Mouse (Mus musculus) embryonic facial prominence, embryonic 14.5 days (tissue): ENCODE measurements around the gene A930033H14Rik. TPM values are rescaled to one million over a fixed set of nuclear protein-coding genes. Genes with fewer than 3 reads are reported as not detected.
A peak's percentile ranks its signal among the peaks of the same experiment; 100 is the strongest.

Experiments
- ATAC-seq: fragments of 200-750 bp; cut with Nextera tagmentation; 2 replicates; pipeline ENCODE4 v1.8.0; 2017; ENCODE audit warnings: low read depth, moderate number of reproducible peaks, moderate TSS enrichment
- DNase-seq: peaks from one replicate; pipeline ENCODE4 v3.0.0-alpha.2; 2015; ENCODE audit warnings: low spot score
- H3K27ac ChIP-seq: fragments of 300-500 bp; sonication (generic); replicated peaks from 2 replicates; pipeline ENCODE4 v1.5.1; 2014; ENCODE audit warnings: low read depth, mild to moderate bottlenecking, low read length, moderate library complexity
- H3K27me3 ChIP-seq: fragments of 300-500 bp; sonication (generic); replicated peaks from 2 replicates; pipeline ENCODE4 v1.6.1; 2014; ENCODE audit warnings: low read length; ENCODE audit not compliant: control insufficient read depth, insufficient read depth
- H3K36me3 ChIP-seq: fragments of 300-500 bp; sonication (generic); 2 replicates; pipeline ENCODE4 v1.6.1; 2014; ENCODE audit warnings: low read length, mixed read lengths; ENCODE audit not compliant: control insufficient read depth, insufficient read depth
- H3K4me1 ChIP-seq: fragments of 300-500 bp; sonication (generic); 2 replicates; pipeline ENCODE4 v1.6.1; 2014; ENCODE audit warnings: antibody characterized with exemption, low read length; ENCODE audit not compliant: control insufficient read depth, insufficient read depth
- H3K4me2 ChIP-seq: fragments of 300-500 bp; sonication (generic); 2 replicates; pipeline ENCODE4 v1.6.1; 2014; ENCODE audit warnings: low read depth, mild to moderate bottlenecking, low read length, moderate library complexity, mixed read lengths
- H3K4me3 ChIP-seq: fragments of 300-500 bp; sonication (generic); 2 replicates; pipeline ENCODE4 v1.5.1; 2014; ENCODE audit warnings: low read depth, mild to moderate bottlenecking, low read length
- H3K9ac ChIP-seq: fragments of 300-500 bp; sonication (generic); 2 replicates; pipeline ENCODE4 v1.6.1; 2014; ENCODE audit warnings: low read depth, mild to moderate bottlenecking, low read length, moderate library complexity, mixed read lengths
- H3K9me3 ChIP-seq: fragments of 300-500 bp; sonication (generic); 2 replicates; pipeline ENCODE4 v1.6.1; 2016; ENCODE audit warnings: low read length; ENCODE audit not compliant: control insufficient read depth
- WGBS: fragments of 180-500 bp; shearing (Covaris S2); extraction: QIAGEN DNeasy Blood & Tissue Kit; methylation state at CpG from one replicate; pipeline ENCODE4 v1.1.7; 2014; 5-methylcytosine and 5-hydroxymethylcytosine counted together
- polyA plus RNA-seq: library from polyadenylated mRNA; unstranded; fragments of >200 nt; fragmentation: Nextera tagmentation; extraction: Ambion mirVana; gene quantifications from 2 replicates; pipeline ENCODE4 v1.2.1, GENCODE M21; 2014

The A930033H14Rik gene
- polyA plus RNA-seq = 2.5 and 3.1 TPM in 2 replicates

- Histone ChIP-seq H3K9me3 (no peaks in the 10 kb centered on the region; the same call in 1 of the 2 replicates), H3K4me1 (peaks cover 19% of the 10 kb centered on the region), H3K9ac (peak within 1 kb of the TSS; percentile 95), H3K4me3 (peak within 1 kb of the TSS; percentile 71), H3K27me3 (no peaks in the 10 kb centered on the region), H3K4me2 (peak within 1 kb of the TSS; percentile 91), H3K36me3 (peaks cover 32% of the 10 kb centered on the region), H3K27ac (peak within 1 kb of the TSS; percentile 99)
- WGBS = 0% methylated on average over 37 of the region's 84 CpGs
- ATAC-seq = peak; percentile 89
- peak; percentile 94 for DNase-seq
Observed at GRCm38 (mm10) chr10:69212542-69213440, at the start of gene A930033H14Rik. TSS of gene A930033H14Rik (minus strand) at chr10:69213098.

GRCm38 (mm10) chr10:69259929-69260328 is 47.0 kb upstream of the A930033H14Rik start:
- peaks cover 9% of the 10 kb centered on the region; the same call in 1 of the 2 replicates for H3K4me1 ChIP-seq
- H3K4me2 ChIP-seq = no peak overlapping the region
- no peaks in the 10 kb centered on the region for H3K9me3 ChIP-seq
- H3K36me3 ChIP-seq = peaks cover 17% of the 10 kb centered on the region; the same call in 1 of the 2 replicates
- H3K27ac ChIP-seq = no peak overlapping the region
- H3K4me3 ChIP-seq = no peak overlapping the region
- no peaks in the 10 kb centered on the region for H3K27me3 ChIP-seq
- ATAC-seq (no peak), DNase-seq (no peak)
- H3K9ac ChIP-seq = no peak overlapping the region
- WGBS = 86% methylated on average over 8 of the region's 8 CpGs

- 59% methylated on average over 2 of the region's 2 CpGs for WGBS
- Histone ChIP-seq H3K27ac (no peak overlapping the region), H3K36me3 (peaks cover 17% of the 10 kb centered on the region; the same call in 1 of the 2 replicates), H3K27me3 (no peaks in the 10 kb centered on the region), H3K9me3 (no peaks in the 10 kb centered on the region), H3K4me3 (no peak overlapping the region), H3K4me1 (peaks cover 13% of the 10 kb centered on the region), H3K4me2 (no peak overlapping the region), H3K9ac (no peak overlapping the region)
- ATAC-seq (no peak), DNase-seq (no peak)
Observed at GRCm38 (mm10) chr10:69259161-69259560, 46.3 kb upstream of the A930033H14Rik start.

GRCm38 (mm10) chr10:69258588-69258987 is 45.7 kb upstream of the A930033H14Rik start:
- 57% methylated on average over 9 of the region's 9 CpGs for WGBS
- Histone ChIP-seq H3K4me2 (no peak overlapping the region), H3K27me3 (no peaks in the 10 kb centered on the region), H3K9me3 (no peaks in the 10 kb centered on the region), H3K4me1 (peaks cover 18% of the 10 kb centered on the region), H3K27ac (no peak overlapping the region; the same call in 1 of the 2 replicates), H3K36me3 (peaks cover 17% of the 10 kb centered on the region; the same call in 1 of the 2 replicates), H3K4me3 (no peak overlapping the region), H3K9ac (no peak overlapping the region)
- DNase-seq (peak; percentile 62), ATAC-seq (no peak)

- Histone ChIP-seq H3K36me3 (peaks cover 17% of the 10 kb centered on the region; the same call in 1 of the 2 replicates), H3K9ac (no peak overlapping the region), H3K27ac (no peak overlapping the region), H3K27me3 (no peaks in the 10 kb centered on the region), H3K9me3 (no peaks in the 10 kb centered on the region), H3K4me3 (no peak overlapping the region), H3K4me1 (peaks cover 18% of the 10 kb centered on the region), H3K4me2 (no peak overlapping the region)
- WGBS = 62% methylated on average over 6 of the region's 6 CpGs
- no peak for ATAC-seq
- DNase-seq = no peak
Observed at GRCm38 (mm10) chr10:69257592-69258133, 44.8 kb upstream of the A930033H14Rik start.

- Histone ChIP-seq H3K27me3 (no peaks in the 10 kb centered on the region), H3K4me1 (peaks cover 20% of the 10 kb centered on the region), H3K4me2 (no peak overlapping the region), H3K27ac (no peak overlapping the region), H3K9ac (no peak overlapping the region), H3K9me3 (no peaks in the 10 kb centered on the region), H3K36me3 (peaks cover 24% of the 10 kb centered on the region), H3K4me3 (no peak overlapping the region)
- 61% methylated on average over 5 of the region's 5 CpGs for WGBS
- no peak for ATAC-seq
- DNase-seq = no peak
Observed at GRCm38 (mm10) chr10:69255594-69255993, 42.7 kb upstream of the A930033H14Rik start.

GRCm38 (mm10) chr10:69254390-69254847 is 41.5 kb upstream of the A930033H14Rik start:
- peak; percentile 66 for ATAC-seq
- Histone ChIP-seq H3K36me3 (peaks cover 24% of the 10 kb centered on the region), H3K9ac (no peak overlapping the region)

GRCm38 (mm10) chr10:69253686-69254080 is 40.8 kb upstream of the A930033H14Rik start:
- Histone ChIP-seq H3K4me2 (no peak overlapping the region), H3K4me3 (no peak overlapping the region), H3K9ac (no peak overlapping the region), H3K27ac (peak overlapping the region; percentile 79), H3K36me3 (peaks cover 27% of the 10 kb centered on the region), H3K27me3 (no peaks in the 10 kb centered on the region), H3K9me3 (no peaks in the 10 kb centered on the region), H3K4me1 (peaks cover 20% of the 10 kb centered on the region)
- DNase-seq (no peak), ATAC-seq (no peak)
- 73% methylated on average over 5 of the region's 5 CpGs for WGBS

More at GRCm38 (mm10) chr10:69254390-69254847, 41.5 kb upstream of the A930033H14Rik start:
- peaks cover 20% of the 10 kb centered on the region for H3K4me1 ChIP-seq
- peak overlapping the region; percentile 79 for H3K27ac ChIP-seq
- DNase-seq = peak; percentile 75
- no peak overlapping the region for H3K4me3 ChIP-seq
- H3K4me2 ChIP-seq = no peak overlapping the region
- H3K27me3 ChIP-seq = no peaks in the 10 kb centered on the region
- 12% methylated on average over 8 of the region's 8 CpGs for WGBS
- H3K9me3 ChIP-seq = no peaks in the 10 kb centered on the region
